Mouse (Mus musculus) limb, embryonic 11.5 days (tissue): ENCODE results near the gene Klrk1. TPM values are rescaled to one million over a fixed set of nuclear protein-coding genes. Genes with fewer than 3 reads are reported as not detected.
"Not testable (repeated sequence)": the region's sequence is repeated elsewhere in the genome, so short reads cannot be mapped to it uniquely, and the experiment has no call there.

Source experiments
- ATAC-seq: fragments of 200-750 bp; cut with Nextera tagmentation; 2 replicates; pipeline ENCODE4 v1.8.0; 2017; ENCODE audit warnings: low read depth; ENCODE audit not compliant: insufficient number of reproducible peaks, low FRiP score, low TSS enrichment
- DNase-seq: peaks from one replicate; pipeline ENCODE4 v3.0.0-alpha.2; 2015; ENCODE audit warnings: low spot score
- H3K27ac ChIP-seq: fragments of 300-500 bp; sonication (generic); replicated peaks from 2 replicates; pipeline ENCODE4 v1.5.1; 2014; ENCODE audit warnings: low read depth, mild to moderate bottlenecking, low read length
- H3K27me3 ChIP-seq: fragments of 300-500 bp; sonication (generic); 2 replicates; pipeline ENCODE4 v1.6.1; 2014; ENCODE audit warnings: mild to moderate bottlenecking, low read length, mixed read lengths; ENCODE audit not compliant: control insufficient read depth, insufficient read depth
- H3K36me3 ChIP-seq: fragments of 300-500 bp; sonication (generic); 2 replicates; pipeline ENCODE4 v1.6.1; 2014; ENCODE audit warnings: mild to moderate bottlenecking, low read length, moderate library complexity, mixed read lengths; ENCODE audit not compliant: control insufficient read depth, insufficient read depth
- H3K4me1 ChIP-seq: fragments of 300-500 bp; sonication (generic); 2 replicates; pipeline ENCODE4 v1.6.1; 2014; ENCODE audit warnings: low read length, mixed read lengths; ENCODE audit not compliant: control insufficient read depth, insufficient read depth
- H3K4me2 ChIP-seq: fragments of 300-500 bp; sonication (generic); 2 replicates; pipeline ENCODE4 v1.6.1; 2014; ENCODE audit warnings: low read depth, mild to moderate bottlenecking, moderate library complexity; ENCODE audit not compliant: severe bottlenecking
- H3K4me3 ChIP-seq: fragments of 300-500 bp; sonication (generic); 2 replicates; pipeline ENCODE4 v1.5.1; 2014; ENCODE audit warnings: low read depth, low read length
- H3K9ac ChIP-seq: fragments of 300-500 bp; sonication (generic); 2 replicates; pipeline ENCODE4 v1.6.1; 2014; ENCODE audit warnings: mild to moderate bottlenecking, low read length
- H3K9me3 ChIP-seq: fragments of 300-500 bp; sonication (generic); 2 replicates; pipeline ENCODE4 v1.6.1; 2016; ENCODE audit warnings: low read length; ENCODE audit not compliant: control insufficient read depth
- WGBS: fragments of 180-500 bp; shearing (Covaris S2); extraction: QIAGEN DNeasy Blood & Tissue Kit; methylation state at CpG from one replicate; pipeline ENCODE4 v1.1.7; 2014; 5-methylcytosine and 5-hydroxymethylcytosine counted together
- polyA plus RNA-seq: library from polyadenylated mRNA; unstranded; fragments of >200 nt; fragmentation: Nextera tagmentation; extraction: Ambion mirVana; gene quantifications from 2 replicates; pipeline ENCODE4 v1.2.1, GENCODE M21; 2014

Gene Klrk1
- not detected in 2 replicates for polyA plus RNA-seq

DNA sequence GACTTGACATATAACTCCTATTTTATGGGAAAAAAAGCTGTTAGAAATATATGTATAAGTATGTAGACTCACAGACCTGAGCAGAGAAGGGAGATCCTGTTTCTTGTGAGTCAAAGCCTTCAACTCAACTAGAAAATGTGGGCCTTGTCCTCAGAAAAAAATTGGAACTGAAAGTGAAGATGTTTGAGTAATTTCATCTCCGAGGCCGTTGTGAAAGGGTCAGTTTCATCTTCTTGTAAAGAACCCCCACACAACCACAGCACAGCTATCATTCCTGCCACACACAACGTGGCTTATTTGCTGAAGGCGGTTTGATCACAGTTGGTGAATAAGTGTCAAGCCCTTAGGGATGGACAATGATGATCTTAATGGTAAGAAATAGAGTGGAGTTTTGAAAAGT lies at the start of gene Klrk1:
Gene Klrk1 (minus strand): TSS at position 130 of the 400 bp plus-strand sequence.
- 86% methylated on average over 4 of the region's 4 CpGs for WGBS
- Histone ChIP-seq H3K4me1 (no peaks in the 10 kb centered on the region), H3K27me3 (no peaks in the 10 kb centered on the region), H3K9me3 (no peaks in the 10 kb centered on the region), H3K4me3 (no peak within 1 kb of the TSS), H3K4me2 (no peak within 1 kb of the TSS), H3K27ac (no peak within 1 kb of the TSS), H3K36me3 (no peaks in the 10 kb centered on the region), H3K9ac (no peak within 1 kb of the TSS)
- DNase-seq (no peak), ATAC-seq (no peak)

DNA sequence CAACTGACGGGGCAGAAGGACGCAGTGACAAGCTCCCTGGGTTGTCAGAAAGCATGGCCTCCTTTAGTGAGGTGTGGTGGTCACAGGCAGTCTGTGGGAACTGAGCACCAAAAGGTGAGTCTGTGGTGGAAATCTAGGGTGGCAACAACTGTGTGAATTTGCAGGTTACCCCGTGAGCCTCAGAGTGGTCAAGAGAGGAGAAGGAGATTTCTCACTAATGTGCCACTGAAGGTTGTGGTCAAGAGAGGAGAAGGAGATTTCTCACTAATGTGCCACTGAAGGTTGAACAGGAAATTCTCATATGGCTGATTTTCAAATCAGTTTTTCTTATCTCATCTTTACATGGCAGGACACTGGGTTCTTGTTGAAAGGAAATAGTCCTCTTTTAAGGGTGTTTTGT lies 37.6 kb upstream of the Klrk1 start:
- not testable (repeated sequence) for DNase-seq, H3K4me2 ChIP-seq, H3K36me3 ChIP-seq, H3K9me3 ChIP-seq, H3K27me3 ChIP-seq, H3K9ac ChIP-seq, ATAC-seq, H3K4me3 ChIP-seq, H3K4me1 ChIP-seq, H3K27ac ChIP-seq
- WGBS: no CpG with 5 or more reads among the region's 3 CpGs

DNA sequence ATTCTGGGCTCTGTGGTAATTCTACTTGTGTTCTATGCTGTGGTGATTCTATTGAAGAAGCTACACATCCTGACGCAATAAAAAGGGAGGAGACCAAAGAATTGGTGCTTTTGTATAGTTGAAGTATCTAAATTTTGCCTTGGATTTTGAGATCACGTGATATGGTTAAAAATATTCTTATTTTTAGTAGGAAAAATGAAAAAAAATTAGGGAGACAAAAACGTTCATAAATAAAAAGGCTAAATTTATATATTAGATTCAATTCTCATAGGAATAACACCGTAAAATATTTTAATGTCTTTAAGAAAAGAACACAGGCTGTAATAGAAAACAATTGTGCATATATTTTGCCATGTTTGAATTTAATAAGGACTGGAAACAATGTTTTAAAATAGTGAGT lies 36.9 kb upstream of the Klrk1 start, which contains the start of gene Klrc2:
Gene Klrc2 (minus strand): TSS at position 101 of the 400 bp plus-strand sequence.
- not testable (repeated sequence) for H3K4me1 ChIP-seq, H3K27ac ChIP-seq, DNase-seq, H3K4me3 ChIP-seq, ATAC-seq, H3K9ac ChIP-seq, H3K4me2 ChIP-seq, H3K36me3 ChIP-seq, H3K27me3 ChIP-seq, H3K9me3 ChIP-seq
- WGBS: 81% methylated on average over 4 of the region's 4 CpGs

- not testable (repeated sequence) for H3K27ac ChIP-seq, H3K9me3 ChIP-seq, DNase-seq, H3K4me2 ChIP-seq, H3K27me3 ChIP-seq, H3K9ac ChIP-seq, H3K36me3 ChIP-seq, H3K4me3 ChIP-seq, H3K4me1 ChIP-seq
- 43% methylated on average over 1 of the region's 3 CpGs for WGBS
- ATAC-seq: 0 out of 2 replicates have a peak, but pooled peaks have one; percentile 13
Observed at GRCm38 (mm10) chr6:129644054-129644453, 20.4 kb upstream of the Klrk1 start.

DNA sequence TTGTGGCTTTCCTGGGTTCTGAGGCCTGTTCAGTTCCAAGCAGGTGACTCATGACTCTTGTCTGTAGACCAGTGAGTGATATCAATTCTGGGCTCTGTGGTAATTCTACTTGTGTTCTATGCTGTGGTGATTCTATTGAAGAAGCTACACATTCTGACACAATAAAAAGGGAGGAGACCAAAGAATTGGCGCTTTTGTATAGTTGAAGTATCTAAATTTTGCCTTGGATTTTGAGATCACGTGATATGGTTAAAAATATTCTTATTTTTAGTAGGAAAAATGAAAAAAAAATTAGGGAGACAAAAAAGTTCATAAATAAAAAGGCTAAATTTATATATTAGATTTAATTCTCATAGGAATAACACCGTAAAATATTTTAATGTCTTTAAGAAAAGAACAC lies 19.6 kb upstream of the Klrk1 start, which contains the start of gene Klrc3:
Gene Klrc3 (minus strand): TSS at position 101 of the 400 bp plus-strand sequence.
- H3K36me3 ChIP-seq, H3K27me3 ChIP-seq, H3K27ac ChIP-seq, DNase-seq, H3K4me2 ChIP-seq, H3K9ac ChIP-seq, ATAC-seq, H3K4me1 ChIP-seq, H3K9me3 ChIP-seq, H3K4me3 ChIP-seq: not testable (repeated sequence)
- 89% methylated on average over 3 of the region's 3 CpGs for WGBS

GRCm38 (mm10) chr6:129631046-129631445 lies 7.4 kb upstream of the Klrk1 start:
- DNase-seq, H3K9ac ChIP-seq, H3K27ac ChIP-seq, H3K4me3 ChIP-seq, H3K9me3 ChIP-seq, H3K27me3 ChIP-seq, H3K4me1 ChIP-seq, H3K4me2 ChIP-seq, H3K36me3 ChIP-seq, ATAC-seq: not testable (repeated sequence)
- WGBS: 82% methylated on average over 2 of the region's 2 CpGs

GRCm38 (mm10) chr6:129608372-129608771 lies 15.3 kb downstream of the Klrk1 start:
- H3K27me3 ChIP-seq: no peaks in the 10 kb centered on the region
- no peak for ATAC-seq
- no peak overlapping the region for H3K27ac ChIP-seq
- no peak overlapping the region for H3K9ac ChIP-seq
- no peaks in the 10 kb centered on the region for H3K36me3 ChIP-seq
- H3K4me1 ChIP-seq: no peaks in the 10 kb centered on the region
- no peak for DNase-seq
- no peak overlapping the region for H3K4me3 ChIP-seq
- no peak overlapping the region for H3K4me2 ChIP-seq
- no peaks in the 10 kb centered on the region for H3K9me3 ChIP-seq

DNA sequence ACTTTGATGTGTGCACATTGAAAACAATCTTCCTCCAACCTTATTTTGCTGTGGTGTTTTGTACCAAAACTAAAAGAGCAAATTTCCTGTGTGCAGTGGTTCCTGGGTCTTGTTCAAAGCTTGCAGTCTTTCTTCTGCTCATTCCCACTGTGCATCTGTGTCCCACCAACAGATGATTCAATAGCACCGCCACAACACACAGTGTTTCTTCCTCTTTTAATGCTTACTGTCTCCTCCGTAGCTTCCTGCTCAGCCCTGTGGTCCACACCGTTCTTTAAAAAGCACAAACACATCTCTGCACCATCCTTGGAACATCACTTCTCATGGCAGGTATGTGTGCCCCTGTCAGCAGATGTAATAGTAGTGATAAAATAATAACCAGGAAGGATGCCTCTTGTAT lies 32.2 kb downstream of the Klrk1 start, which contains the start of gene Klrd1:
Gene Klrd1 (plus strand): TSS at position 275 of the 400 bp plus-strand sequence.
- no peak within 1 kb of the TSS for H3K4me2 ChIP-seq
- no peak within 1 kb of the TSS for H3K27ac ChIP-seq
- no peak within 1 kb of the TSS for H3K4me3 ChIP-seq
- ATAC-seq (no peak), DNase-seq (no peak)
- no peaks in the 10 kb centered on the region for H3K27me3 ChIP-seq
- H3K4me1 ChIP-seq: no peaks in the 10 kb centered on the region
- H3K36me3 ChIP-seq: no peaks in the 10 kb centered on the region
- no peak within 1 kb of the TSS for H3K9ac ChIP-seq
- H3K9me3 ChIP-seq: no peaks in the 10 kb centered on the region
- 83% methylated on average over 3 of the region's 3 CpGs for WGBS

- WGBS: 67% methylated on average over 3 of the region's 3 CpGs
- Histone ChIP-seq H3K36me3 (no peaks in the 10 kb centered on the region), H3K27me3 (no peaks in the 10 kb centered on the region), H3K9me3 (no peaks in the 10 kb centered on the region), H3K4me3 (no peak overlapping the region), H3K27ac (no peak overlapping the region), H3K4me2 (no peak overlapping the region), H3K9ac (no peak overlapping the region), H3K4me1 (no peaks in the 10 kb centered on the region)
- DNase-seq (no peak), ATAC-seq (no peak)
Observed at GRCm38 (mm10) chr6:129583014-129583413, 40.6 kb downstream of the Klrk1 start.
